Mouse (Mus musculus) midbrain, embryonic 16.5 days (tissue): ENCODE results near the gene Ppp2r5d. TPM values are rescaled to one million over a fixed set of nuclear protein-coding genes. Genes with fewer than 3 reads are reported as not detected.

Experiments
- polyA plus RNA-seq: library from polyadenylated mRNA; unstranded; fragments of >200 nt; fragmentation: Nextera tagmentation; extraction: Ambion mirVana; gene quantifications from 2 replicates; pipeline ENCODE4 v1.2.1, GENCODE M21; 2015

The Ppp2r5d gene
- polyA plus RNA-seq, 1 experiment from 2014 or later = 102 TPM

Other genes with a start within 250 kb of the Ppp2r5d start
- 4.7 and 5.5 TPM in 2 replicates for gene Ttbk1, start 217.4 kb downstream of the Ppp2r5d start, polyA plus RNA-seq
- gene Dnph1, start 208.4 kb downstream of the Ppp2r5d start, polyA plus RNA-seq = 11.1 and 11.5 TPM in 2 replicates
- gene Cul9, start 158.7 kb downstream of the Ppp2r5d start, polyA plus RNA-seq = 26.8 and 28.0 TPM in 2 replicates
- 3.0 and 3.2 TPM in 2 replicates for gene Srf, start 148.9 kb downstream of the Ppp2r5d start, polyA plus RNA-seq
- gene Ptk7, start 75.6 kb downstream of the Ppp2r5d start, polyA plus RNA-seq = 26.9 and 28.8 TPM in 2 replicates
- gene Klc4, start 59.1 kb downstream of the Ppp2r5d start, polyA plus RNA-seq = 32.4 and 39.7 TPM in 2 replicates
- gene Mrpl2, start 58.9 kb downstream of the Ppp2r5d start, polyA plus RNA-seq = 58.9 and 60.8 TPM in 2 replicates
- gene Cul7, start 54.8 kb downstream of the Ppp2r5d start, polyA plus RNA-seq = 41.9 and 47.6 TPM in 2 replicates
- 51.8 and 52.4 TPM in 2 replicates for gene Rrp36, start 30.8 kb downstream of the Ppp2r5d start, polyA plus RNA-seq
- 285 and 318 TPM in 2 replicates for gene Mea1, start 26.3 kb downstream of the Ppp2r5d start, polyA plus RNA-seq
- 173 TPM in 2 replicates for gene Klhdc3, start 24.2 kb downstream of the Ppp2r5d start, polyA plus RNA-seq
- gene Pex6, start 6.4 kb upstream of the Ppp2r5d start, polyA plus RNA-seq = 22.6 and 22.7 TPM in 2 replicates
- gene Gnmt, start 24.1 kb upstream of the Ppp2r5d start, polyA plus RNA-seq = 0.68 and 0.83 TPM in 2 replicates
- 67.7 and 67.8 TPM in 2 replicates for gene Cnpy3, start 47.1 kb upstream of the Ppp2r5d start, polyA plus RNA-seq
- not detected in 2 replicates for gene Ptcra, start 58.6 kb upstream of the Ppp2r5d start, polyA plus RNA-seq
- 48.1 and 53.7 TPM in 2 replicates for gene 2310039H08Rik, start 67.5 kb upstream of the Ppp2r5d start, polyA plus RNA-seq
- 78.4 and 84.2 TPM in 2 replicates for gene Rpl7l1, start 77.6 kb upstream of the Ppp2r5d start, polyA plus RNA-seq
- 9.5 and 10.9 TPM in 2 replicates for gene Bicral, start 153.4 kb upstream of the Ppp2r5d start, polyA plus RNA-seq
- gene Tbcc, start 185.6 kb upstream of the Ppp2r5d start, polyA plus RNA-seq = 49.5 and 52.6 TPM in 2 replicates
- not detected in 2 replicates for gene Prph2, start 205.3 kb upstream of the Ppp2r5d start, polyA plus RNA-seq